Mouse (Mus musculus): ENCODE results near the gene Prss29. TPM values are rescaled to one million over a fixed set of nuclear protein-coding genes. Genes with fewer than 3 reads are reported as not detected.

The Prss29 gene
- polyA plus RNA-seq (2012; rRNA removed) = not detected in 2 replicates

DNA sequence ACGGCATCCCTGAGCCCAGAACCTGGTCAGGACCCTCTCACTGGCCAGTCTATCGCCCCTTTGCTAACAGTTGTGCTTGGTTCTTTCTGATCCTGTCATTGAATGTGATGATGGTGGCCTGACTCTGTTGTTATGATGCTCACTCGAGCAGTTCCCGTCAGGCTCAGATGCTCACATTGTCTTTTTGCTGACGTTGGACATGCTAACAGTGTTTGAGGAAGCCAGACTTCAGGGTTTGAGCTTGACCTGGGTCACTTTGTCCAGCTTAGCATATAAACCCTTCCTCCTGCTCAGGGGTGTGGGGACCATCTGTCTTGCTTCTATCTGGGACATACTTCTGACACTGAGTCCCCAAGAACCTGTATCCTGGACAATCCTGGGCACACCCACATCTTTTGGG, at the start of gene Prss29:
Gene Prss29 (plus strand): TSS at position 301 of the 400 bp plus-strand sequence.

DNA sequence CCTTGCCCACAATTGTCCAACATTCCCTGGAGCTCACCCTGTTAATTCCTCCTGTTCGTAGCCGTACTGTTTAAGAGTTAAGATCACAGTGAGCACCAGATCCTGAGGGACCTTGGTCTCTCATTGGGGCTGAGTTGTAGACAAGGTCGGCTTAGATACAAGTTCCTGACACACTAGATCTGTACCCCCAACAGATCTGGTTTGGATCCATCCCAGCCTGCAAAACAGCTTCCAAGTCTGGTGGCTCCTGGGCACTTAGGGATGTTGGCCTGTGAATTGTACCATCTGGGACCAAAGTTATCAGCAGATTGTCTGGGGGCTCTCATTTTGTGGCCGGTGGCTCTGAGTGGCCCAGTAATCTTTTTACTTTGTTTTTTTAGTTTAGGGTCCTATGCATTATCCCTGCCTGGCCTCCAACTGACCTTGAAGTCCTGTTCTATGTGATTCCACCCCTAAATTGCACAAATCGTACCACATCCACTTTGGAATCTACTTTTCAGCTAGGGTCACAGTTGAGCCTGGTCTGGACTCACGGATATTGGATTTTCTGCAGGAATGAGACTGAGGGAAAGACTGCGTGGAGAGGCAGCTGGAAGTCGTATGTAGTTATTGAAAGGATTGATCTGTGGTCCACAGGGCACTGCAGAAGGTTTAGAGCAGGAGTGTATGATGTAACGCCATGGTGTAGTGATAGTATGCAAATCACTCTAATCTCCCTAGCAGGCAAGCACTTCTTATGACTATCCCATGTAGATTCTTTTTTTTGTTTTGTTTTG, 43.7 kb upstream of the Prss29 start, which contains the start of gene Ube2i:
Gene Ube2i (minus strand): TSS at position 52 of the 776 bp plus-strand sequence.

DNA sequence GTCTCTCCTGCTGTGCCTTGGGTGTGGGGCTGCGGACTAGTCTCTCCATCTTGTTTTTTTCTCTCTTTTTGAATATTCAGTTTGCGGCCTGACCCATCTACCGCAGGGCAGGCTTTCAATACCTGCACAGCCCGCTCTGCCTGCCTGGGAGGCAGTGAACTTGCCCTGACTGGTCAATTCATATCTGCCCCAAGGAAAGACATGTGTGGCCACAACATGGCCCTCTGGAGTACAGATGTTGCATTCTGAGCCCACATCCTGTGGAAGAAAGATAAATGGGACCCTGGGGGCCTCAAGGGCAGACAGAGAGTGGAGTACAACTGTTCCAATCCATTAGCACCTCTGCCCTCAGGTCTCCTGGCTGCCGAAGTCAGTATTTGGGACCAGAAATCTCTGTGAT, 20.4 kb upstream of the Prss29 start, which contains the start of gene Prss34:
Gene Prss34 (plus strand): TSS at position 301 of the 400 bp plus-strand sequence.

DNA sequence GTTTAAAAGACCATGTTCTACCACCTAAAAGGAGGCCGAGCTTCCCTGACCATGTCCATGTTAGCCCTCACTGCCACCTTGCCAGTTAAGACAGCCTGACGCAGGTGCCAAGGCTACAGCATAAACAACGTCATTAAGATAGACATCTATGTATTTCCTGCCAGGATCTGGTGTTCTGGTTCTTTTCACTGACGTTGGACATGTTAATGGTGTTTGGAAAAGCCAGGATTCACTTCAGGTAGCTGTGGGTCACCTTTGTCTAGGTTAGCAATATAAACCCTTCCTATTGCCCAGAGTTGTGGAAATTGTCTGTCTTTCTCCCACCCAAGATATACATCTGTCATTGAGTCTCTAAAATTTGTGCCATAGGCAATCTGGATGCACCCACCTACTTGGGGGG, 10.1 kb upstream of the Prss29 start, which contains the start of gene Prss28:
Gene Prss28 (plus strand): TSS at position 301 of the 400 bp plus-strand sequence.

DNA sequence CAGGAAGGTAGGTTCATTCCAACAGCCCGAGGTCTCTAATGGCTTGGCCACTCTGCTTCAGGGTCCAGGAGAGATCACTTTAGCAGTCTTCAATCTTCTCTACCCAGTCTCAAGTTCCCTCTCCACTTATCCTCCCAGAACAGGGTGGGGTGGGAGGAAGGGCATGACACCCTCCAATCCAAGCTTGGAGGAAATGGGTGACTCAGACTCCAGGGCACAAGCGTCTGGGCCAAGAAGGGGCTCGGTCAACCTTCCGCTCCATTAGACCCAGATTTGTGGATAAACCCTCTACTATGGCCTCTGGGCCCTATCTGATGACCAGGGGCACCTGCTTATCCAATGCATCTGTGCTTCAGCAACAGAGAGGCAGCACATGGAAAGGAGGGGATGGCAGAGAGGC, 27.0 kb downstream of the Prss29 start, which contains the start of gene Tpsab1:
Gene Tpsab1 (minus strand): TSS at position 101 of the 400 bp plus-strand sequence.

DNA sequence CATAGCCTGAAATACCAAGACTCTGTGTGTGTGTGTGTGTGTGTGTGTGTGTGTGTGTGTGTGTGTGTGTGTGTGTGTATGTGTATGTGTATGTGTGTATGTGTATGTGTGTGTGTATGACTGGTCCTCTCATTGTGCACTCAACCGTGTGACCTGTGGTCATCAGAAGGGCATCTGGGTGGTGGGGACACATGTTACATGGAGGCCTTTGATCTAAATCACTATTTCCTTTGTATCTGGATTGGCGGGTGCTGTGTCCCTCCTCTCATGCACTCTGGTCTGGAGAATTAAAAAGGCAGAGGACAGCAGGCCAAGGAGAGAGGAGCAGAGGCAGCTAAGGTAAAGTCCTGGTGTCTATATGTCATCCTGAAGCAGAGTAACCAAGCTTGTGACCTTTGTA, 47.6 kb downstream of the Prss29 start, which contains the start of gene Tpsb2:
Gene Tpsb2 (plus strand): TSS at position 301 of the 400 bp plus-strand sequence.

DNA sequence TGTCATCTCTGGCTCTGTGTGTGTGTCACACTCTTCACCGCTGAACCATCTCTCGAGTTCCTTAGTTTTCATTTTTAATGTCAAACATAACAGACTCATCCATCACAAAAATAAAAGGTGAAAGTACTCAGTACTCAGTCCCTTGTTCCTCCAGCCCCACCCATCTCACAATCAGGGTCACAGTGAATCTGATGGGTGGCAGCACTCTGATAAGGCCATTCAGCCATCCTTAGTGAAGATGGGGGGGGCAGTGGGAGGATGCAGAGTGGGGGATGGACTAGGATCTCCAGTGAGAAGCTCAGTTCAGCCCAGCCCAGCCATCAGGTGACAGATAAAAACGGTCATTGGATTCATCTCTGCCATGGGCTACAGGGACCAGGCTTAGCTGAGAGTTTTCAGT, 50.5 kb downstream of the Prss29 start, which contains the start of gene Tpsg1:
Gene Tpsg1 (plus strand): TSS at position 301 of the 400 bp plus-strand sequence.

Other genes with a start within 250 kb of the Prss29 start
- gene Tmem204, start 235.1 kb upstream of the Prss29 start, polyA plus RNA-seq (2012; rRNA removed) = 7.2 and 7.5 TPM in 2 replicates
- 35.8 and 39.1 TPM in 2 replicates for gene Telo2, start 202.7 kb upstream of the Prss29 start, polyA plus RNA-seq (2012; rRNA removed)
- 0.21 TPM in 1 of 2 replicates, not detected in the other for gene Ptx4, start 197.9 kb upstream of the Prss29 start, polyA plus RNA-seq (2012; rRNA removed)
- 37.8 and 40.8 TPM in 2 replicates for gene Clcn7, start 185.3 kb upstream of the Prss29 start, polyA plus RNA-seq (2012; rRNA removed)
- gene Ccdc154, start 156.2 kb upstream of the Prss29 start, polyA plus RNA-seq (2012; rRNA removed) = not detected in 2 replicates
- gene Gm38655, start 143.2 kb upstream of the Prss29 start, polyA plus RNA-seq (2012; rRNA removed) = not detected in 2 replicates
- gene BC003965, start 134.1 kb upstream of the Prss29 start, polyA plus RNA-seq (2012; rRNA removed) = 28.0 and 28.7 TPM in 2 replicates
- gene Unkl, start 130.3 kb upstream of the Prss29 start, polyA plus RNA-seq (2012; rRNA removed) = 19.9 and 21.1 TPM in 2 replicates
- gene Gnptg, start 78.5 kb upstream of the Prss29 start, polyA plus RNA-seq (2012; rRNA removed) = 81.6 and 84.9 TPM in 2 replicates
- 49.1 and 51.0 TPM in 2 replicates for gene Tsr3, start 78.5 kb upstream of the Prss29 start, polyA plus RNA-seq (2012; rRNA removed)
- 13.0 and 13.9 TPM in 2 replicates for gene Baiap3, start 62.3 kb upstream of the Prss29 start, polyA plus RNA-seq (2012; rRNA removed)
- gene Ube2i, start 44.0 kb upstream of the Prss29 start, polyA plus RNA-seq (2012; rRNA removed) = 519 and 596 TPM in 2 replicates
- 0.34 TPM in 1 of 2 replicates, not detected in the other for gene Prss34, start 20.3 kb upstream of the Prss29 start, polyA plus RNA-seq (2012; rRNA removed)
- not detected in 2 replicates for gene Prss28, start 10.0 kb upstream of the Prss29 start, polyA plus RNA-seq (2012; rRNA removed)
- 0.11 TPM in 1 of 2 replicates, not detected in the other for gene Tpsab1, start 26.9 kb downstream of the Prss29 start, polyA plus RNA-seq (2012; rRNA removed)
- 0.64 and 1.6 TPM in 2 replicates for gene Tpsb2, start 47.7 kb downstream of the Prss29 start, polyA plus RNA-seq (2012; rRNA removed)
- gene Tpsg1, start 50.6 kb downstream of the Prss29 start, polyA plus RNA-seq (2012; rRNA removed) = 0.21 and 0.76 TPM in 2 replicates
- gene Cacna1h, start 115.1 kb downstream of the Prss29 start, polyA plus RNA-seq (2012; rRNA removed) = 101 TPM in 2 replicates
- 1.1 and 1.5 TPM in 2 replicates for gene Tekt4, start 136.0 kb downstream of the Prss29 start, polyA plus RNA-seq (2012; rRNA removed)
- 0.15 TPM in 2 replicates for gene Sstr5, start 178.6 kb downstream of the Prss29 start, polyA plus RNA-seq (2012; rRNA removed)

Measured in central nervous system, embryonic 14 days (tissue).